Mouse (Mus musculus): ENCODE measurements around the gene Mafg. TPM values are rescaled to one million over a fixed set of nuclear protein-coding genes. Genes with fewer than 3 reads are reported as not detected.

Gene Mafg
- total and polyA plus RNA-seq, 3 experiments = 26.5 to 113 (median 54.0) TPM

DNA sequence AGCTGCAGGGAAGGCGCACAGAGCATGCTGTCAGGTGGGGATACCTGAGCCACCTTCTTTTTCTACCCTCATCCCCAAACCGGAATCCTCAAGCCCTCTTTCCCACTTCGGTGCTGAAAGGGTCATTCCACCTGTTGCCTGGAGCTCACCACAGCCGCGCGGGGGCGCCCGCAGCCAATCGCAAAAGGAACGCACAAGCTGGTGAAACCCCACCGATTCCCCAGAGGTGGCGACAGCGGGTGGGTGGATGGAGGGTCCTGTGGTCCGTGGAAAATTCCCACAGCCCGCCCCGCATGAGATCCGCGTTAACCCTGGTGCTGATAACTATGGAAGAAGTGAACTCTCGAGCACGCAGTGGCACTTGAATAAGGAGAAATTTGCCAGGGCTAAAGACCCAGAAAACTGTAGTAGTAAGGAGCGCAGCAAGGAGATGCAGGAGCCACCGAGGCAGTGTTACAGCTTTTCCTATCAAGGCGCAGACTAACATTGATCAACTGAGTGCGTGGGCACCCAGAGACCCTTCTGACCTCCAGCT lies 25.5 kb upstream of the Mafg start:
- no peak for DNase-seq (ENCODE audit: low read depth, low spot score)
- Histone ChIP-seq H3K9me3 (replicated peaks; ENCODE audit: insufficient read depth, low read length) (no peaks in the 10 kb centered on the region), H3K36me3 (ENCODE audit: control insufficient read depth in 1 of 2, insufficient read depth in 2 of 2, low read length in 2 of 2) (no peaks in the 10 kb centered on the region), H3K4me3 (ENCODE audit: control insufficient read depth in 1 of 2, insufficient read depth in 1 of 2, low read depth in 2 of 2, low read length in 2 of 2) (no peak overlapping the region), H3K27me3 (ENCODE audit: control insufficient read depth in 1 of 2, insufficient read depth in 2 of 2, low read length in 2 of 2) (peaks cover 2 to 7% of the 10 kb centered on the region in 2 experiments; a peak in 3 of 4 replicates), H3K4me1 (ENCODE audit: control insufficient read depth in 1 of 2, insufficient read depth in 2 of 2, low read length in 2 of 2) (no peaks in the 10 kb centered on the region), H3K79me2 (ENCODE audit: control insufficient read depth, insufficient read depth, low read length, poor library complexity) (no peaks in the 10 kb centered on the region), H3K27ac (ENCODE audit: control insufficient read depth, low read depth, low read length) (no peak overlapping the region), H3K9ac (ENCODE audit: control insufficient read depth, low read depth, low read length, poor library complexity, severe bottlenecking) (no peak overlapping the region)
- no peak for TF ChIP-seq ZC3H11A (IDR thresholded peaks at IDR 0.05; ENCODE audit: low read depth, low read length)
- TF ChIP-seq GABPA (IDR thresholded peaks at IDR 0.05; ENCODE audit: low read depth, low read length) = no peak
- no peak for TF ChIP-seq MYC (IDR thresholded peaks at IDR 0.05; ENCODE audit: low read depth, low read length)
- TF ChIP-seq NRF1 (IDR thresholded peaks at IDR 0.05; ENCODE audit: insufficient read depth, low read depth, low read length, poor library complexity, severe bottlenecking) = no peak
- no peak for TF ChIP-seq CHD2 (IDR thresholded peaks at IDR 0.05; ENCODE audit: low read length)
- no peak for TF ChIP-seq NELFE (IDR thresholded peaks at IDR 0.05; ENCODE audit: low read depth, low read length)
- no peak for TF ChIP-seq BHLHE40 (IDR thresholded peaks at IDR 0.05; ENCODE audit: borderline replicate concordance, low read depth, low read length)
- no peak for TF ChIP-seq MAZ (IDR thresholded peaks at IDR 0.05; ENCODE audit: low read depth, low read length)
- TF ChIP-seq POLR2AphosphoS5 (IDR thresholded peaks at IDR 0.05; ENCODE audit: borderline replicate concordance, low read depth, low read length) = no peak
- no peak for TF ChIP-seq GATA1 (IDR thresholded peaks at IDR 0.05; ENCODE audit: low read depth, low read length)
- no peak for TF ChIP-seq USF1 (IDR thresholded peaks at IDR 0.05; ENCODE audit: low read depth, low read length)
- TF ChIP-seq TAL1 (IDR thresholded peaks at IDR 0.05; ENCODE audit: low read length) = no peak
- no peak for TF ChIP-seq RCOR1 (IDR thresholded peaks at IDR 0.05; ENCODE audit: low read depth, low read length)
- no peak for TF ChIP-seq ZMIZ1 (IDR thresholded peaks at IDR 0.05; ENCODE audit: low read depth, low read length)
- no peak for TF ChIP-seq ZNF384 (IDR thresholded peaks at IDR 0.05; ENCODE audit: low read depth, low read length)
- TF ChIP-seq POLR2AphosphoS2 (IDR thresholded peaks at IDR 0.05; ENCODE audit: low read length) = no peak
- TF ChIP-seq TCF12 (IDR thresholded peaks at IDR 0.05; ENCODE audit: low read depth, low read length) = no peak
- no peak for TF ChIP-seq CHD1 (IDR thresholded peaks at IDR 0.05; ENCODE audit: low read depth, low read length)
- no peak for TF ChIP-seq MYB (IDR thresholded peaks at IDR 0.05; ENCODE audit: low read depth, low read length)

DNA sequence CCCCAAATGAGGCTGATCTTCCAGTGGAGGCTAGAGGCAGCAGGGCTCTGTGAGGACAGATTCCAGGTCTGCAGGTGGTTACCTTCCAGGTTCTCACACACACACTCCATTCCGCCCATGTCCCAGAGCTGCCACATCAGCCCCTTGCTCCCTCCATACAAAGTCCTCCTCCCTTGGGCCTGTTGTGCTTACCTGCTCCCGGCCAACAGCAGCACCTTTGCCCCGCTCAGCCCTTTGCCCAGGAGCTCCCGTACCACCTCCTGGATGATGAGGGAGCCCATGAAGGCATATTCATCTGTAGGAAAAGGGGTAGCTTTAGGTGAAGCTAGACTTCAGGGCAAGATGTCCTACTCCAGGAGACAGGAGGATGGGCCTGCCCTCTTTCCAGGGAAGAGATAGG lies 23.9 kb upstream of the Mafg start:
- no peaks in the 10 kb centered on the region for H3K9me3 ChIP-seq (replicated peaks; ENCODE audit: insufficient read depth, low read length)

More for the DNA sequence above, 23.9 kb upstream of the Mafg start:
- Histone ChIP-seq H3K27me3 (ENCODE audit: control insufficient read depth in 1 of 2, insufficient read depth in 2 of 2, low read length in 2 of 2) (peaks cover 2 to 7% of the 10 kb centered on the region in 2 experiments; a peak in 3 of 4 replicates), H3K9ac (ENCODE audit: control insufficient read depth, low read depth, low read length, poor library complexity, severe bottlenecking) (no peak overlapping the region), H3K4me3 (ENCODE audit: control insufficient read depth in 1 of 2, insufficient read depth in 1 of 2, low read depth in 2 of 2, low read length in 2 of 2) (no peak overlapping the region), H3K79me2 (ENCODE audit: control insufficient read depth, insufficient read depth, low read length, poor library complexity) (no peaks in the 10 kb centered on the region), H3K27ac (ENCODE audit: control insufficient read depth, low read depth, low read length) (no peak overlapping the region), H3K4me1 (ENCODE audit: control insufficient read depth in 1 of 2, insufficient read depth in 2 of 2, low read length in 2 of 2) (no peaks in the 10 kb centered on the region), H3K36me3 (ENCODE audit: control insufficient read depth in 1 of 2, insufficient read depth in 2 of 2, low read length in 2 of 2) (no peaks in the 10 kb centered on the region)
- no peak for DNase-seq (ENCODE audit: low read depth, low spot score)
- TF ChIP-seq POLR2AphosphoS5 (IDR thresholded peaks at IDR 0.05; ENCODE audit: borderline replicate concordance, low read depth, low read length) = no peak
- TF ChIP-seq USF1 (IDR thresholded peaks at IDR 0.05; ENCODE audit: low read depth, low read length) = no peak
